Mouse (Mus musculus): ENCODE results near the gene Pafah1b2. TPM values are rescaled to one million over a fixed set of nuclear protein-coding genes. Genes with fewer than 3 reads are reported as not detected.
A peak's percentile ranks its signal among the peaks of the same experiment; 100 is the strongest.

The Pafah1b2 gene
- polyA plus RNA-seq, 1 experiment: 76.6 TPM

DNA sequence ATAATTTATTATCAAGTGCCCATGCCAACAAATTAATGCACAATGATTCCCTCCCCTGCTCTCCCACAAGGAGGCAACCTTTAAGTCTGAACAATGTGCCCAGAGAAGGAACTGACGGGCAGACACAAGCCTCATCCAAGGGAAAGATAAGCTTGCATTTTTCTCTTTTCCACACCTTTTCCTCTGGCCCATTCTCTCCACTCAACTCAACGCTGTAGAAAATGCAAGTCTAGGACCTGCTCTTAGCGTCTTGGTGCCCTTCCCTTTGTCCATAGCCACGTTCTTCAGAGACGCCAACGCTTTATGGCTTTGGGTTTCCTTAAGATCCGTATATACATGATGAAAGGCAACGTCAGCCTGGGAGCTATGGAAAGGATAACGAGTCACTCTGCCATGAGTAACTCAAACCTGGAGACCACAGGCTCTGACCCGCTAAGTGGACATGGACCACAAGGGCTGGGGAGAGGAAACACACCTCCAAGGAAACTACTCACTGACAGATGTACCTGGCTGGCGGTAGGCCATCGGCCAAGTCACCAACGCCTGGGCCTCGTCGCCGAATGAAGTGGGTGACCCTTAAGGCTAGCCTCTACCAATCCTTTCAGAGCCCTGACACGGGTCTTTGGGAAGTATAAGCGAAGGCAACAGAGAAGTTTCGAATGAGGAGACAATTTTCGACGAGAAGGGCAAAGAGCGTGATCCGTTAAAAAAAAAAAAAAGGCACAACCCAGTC lies 28.6 kb downstream of the Pafah1b2 start:
- no peak overlapping the region for H3K27ac ChIP-seq (ENCODE audit: insufficient read depth, low read length)
- TF ChIP-seq CTCF (IDR thresholded peaks at IDR 0.05; ENCODE audit: low read depth, low read length) (no peak), EP300 (IDR thresholded peaks at IDR 0.05; ENCODE audit: insufficient read depth, low read depth, low read length) (no peak), POLR2A (IDR thresholded peaks at IDR 0.05; ENCODE audit: insufficient read depth, low read length) (no peak)
- peak overlapping the region; percentile 85 for H3K9ac ChIP-seq (ENCODE audit: low read depth, poor library complexity, severe bottlenecking)
- H3K4me3 ChIP-seq (ENCODE audit: low read depth, low read length): peak overlapping the region; percentile 99
- no peaks in the 10 kb centered on the region for H3K9me3 ChIP-seq (replicated peaks; ENCODE audit: control insufficient read depth, insufficient read depth, low read length, poor library complexity, severe bottlenecking)
- no peaks in the 10 kb centered on the region for H3K4me1 ChIP-seq (ENCODE audit: control insufficient read depth, insufficient read depth, low read length)
- peaks cover 2% of the 10 kb centered on the region for H3K36me3 ChIP-seq (ENCODE audit: control insufficient read depth, insufficient read depth, low read length, poor library complexity, severe bottlenecking)
- no peaks in the 10 kb centered on the region for H3K27me3 ChIP-seq (ENCODE audit: control insufficient read depth, insufficient read depth, low read length, poor library complexity, severe bottlenecking)

DNA sequence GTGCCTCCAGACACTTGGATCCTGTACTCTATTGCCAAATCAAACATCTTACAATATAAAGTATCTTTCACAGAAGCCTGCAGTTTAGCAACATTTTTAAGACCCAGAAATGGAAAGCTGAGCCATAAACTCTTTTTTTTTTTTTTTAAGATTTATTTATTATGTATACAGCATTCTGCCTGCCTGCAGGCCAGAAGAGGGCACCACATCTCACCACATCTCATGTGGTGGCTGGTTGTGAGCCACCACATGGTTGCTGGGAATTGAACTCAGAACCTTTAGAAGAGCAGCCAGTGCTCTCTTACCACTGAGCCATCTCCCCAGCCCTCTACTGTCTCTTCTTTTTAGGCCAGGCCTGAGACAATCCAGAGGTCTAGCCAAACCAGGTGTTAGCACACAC lies 31.2 kb downstream of the Pafah1b2 start:
- Histone ChIP-seq H3K27me3 (ENCODE audit: control insufficient read depth, insufficient read depth, low read length, poor library complexity, severe bottlenecking) (no peaks in the 10 kb centered on the region), H3K4me1 (ENCODE audit: control insufficient read depth, insufficient read depth, low read length) (no peaks in the 10 kb centered on the region), H3K9me3 (replicated peaks; ENCODE audit: control insufficient read depth, insufficient read depth, low read length, poor library complexity, severe bottlenecking) (no peaks in the 10 kb centered on the region), H3K9ac (ENCODE audit: low read depth, poor library complexity, severe bottlenecking) (no peak overlapping the region), H3K27ac (ENCODE audit: insufficient read depth, low read length) (no peak overlapping the region), H3K4me3 (ENCODE audit: low read depth, low read length) (no peak overlapping the region), H3K36me3 (ENCODE audit: control insufficient read depth, insufficient read depth, low read length, poor library complexity, severe bottlenecking) (peaks cover 6% of the 10 kb centered on the region)
- TF ChIP-seq EP300 (IDR thresholded peaks at IDR 0.05; ENCODE audit: insufficient read depth, low read depth, low read length): no peak
- peak; percentile 17 for TF ChIP-seq CTCF (IDR thresholded peaks at IDR 0.05; ENCODE audit: low read depth, low read length)

DNA sequence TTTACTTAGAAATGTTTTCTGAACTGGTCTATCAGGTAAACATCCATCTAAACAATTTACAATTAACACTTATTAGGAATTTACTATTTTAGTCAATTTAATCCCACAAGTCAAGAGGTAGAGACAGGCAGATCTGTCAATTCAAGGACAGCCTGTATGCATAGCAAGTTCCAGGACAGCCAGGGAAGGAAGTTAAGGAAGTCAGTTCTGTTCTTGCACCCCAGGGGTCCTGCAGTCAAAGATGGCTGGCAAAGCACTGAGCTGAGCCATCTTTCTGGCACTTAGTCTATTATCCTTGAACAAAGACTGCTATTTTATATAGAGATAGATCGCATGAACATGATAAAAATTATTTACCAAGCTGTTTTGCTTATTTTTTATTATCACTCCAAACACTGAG lies 31.9 kb downstream of the Pafah1b2 start:
- Histone ChIP-seq H3K9ac (ENCODE audit: low read depth, poor library complexity, severe bottlenecking) (no peak overlapping the region), H3K4me3 (ENCODE audit: low read depth, low read length) (no peak overlapping the region), H3K9me3 (replicated peaks; ENCODE audit: control insufficient read depth, insufficient read depth, low read length, poor library complexity, severe bottlenecking) (no peaks in the 10 kb centered on the region), H3K36me3 (ENCODE audit: control insufficient read depth, insufficient read depth, low read length, poor library complexity, severe bottlenecking) (peaks cover 10% of the 10 kb centered on the region), H3K27me3 (ENCODE audit: control insufficient read depth, insufficient read depth, low read length, poor library complexity, severe bottlenecking) (no peaks in the 10 kb centered on the region), H3K4me1 (ENCODE audit: control insufficient read depth, insufficient read depth, low read length) (no peaks in the 10 kb centered on the region), H3K27ac (ENCODE audit: insufficient read depth, low read length) (no peak overlapping the region)
- TF ChIP-seq EP300 (IDR thresholded peaks at IDR 0.05; ENCODE audit: insufficient read depth, low read depth, low read length) (no peak), CTCF (IDR thresholded peaks at IDR 0.05; ENCODE audit: low read depth, low read length) (no peak), POLR2A (IDR thresholded peaks at IDR 0.05; ENCODE audit: insufficient read depth, low read length) (no peak)

DNA sequence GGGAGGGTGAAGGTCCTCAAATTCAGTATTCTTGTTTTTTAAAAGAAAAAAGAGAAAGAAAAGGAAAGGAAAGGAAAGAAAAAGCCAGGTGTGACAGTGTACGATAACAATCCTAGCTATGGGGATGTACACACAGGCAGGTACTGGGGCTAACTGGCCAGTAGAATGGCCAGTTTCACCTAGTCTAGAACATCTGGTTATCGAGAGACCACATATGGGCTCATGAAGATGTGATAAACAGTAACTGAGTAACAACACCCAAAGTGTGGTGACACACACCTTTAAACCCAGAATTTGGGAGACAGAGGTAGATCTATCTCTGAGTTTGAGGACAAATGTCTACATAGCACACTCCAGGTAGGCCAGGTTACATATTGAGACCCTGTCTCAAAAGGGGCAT lies 32.7 kb downstream of the Pafah1b2 start:
- TF ChIP-seq POLR2A (IDR thresholded peaks at IDR 0.05; ENCODE audit: insufficient read depth, low read length) (no peak), EP300 (IDR thresholded peaks at IDR 0.05; ENCODE audit: insufficient read depth, low read depth, low read length) (no peak), CTCF (IDR thresholded peaks at IDR 0.05; ENCODE audit: low read depth, low read length) (no peak)
- Histone ChIP-seq H3K4me1 (ENCODE audit: control insufficient read depth, insufficient read depth, low read length) (no peaks in the 10 kb centered on the region), H3K27ac (ENCODE audit: insufficient read depth, low read length) (no peak overlapping the region), H3K9ac (ENCODE audit: low read depth, poor library complexity, severe bottlenecking) (no peak overlapping the region), H3K4me3 (ENCODE audit: low read depth, low read length) (no peak overlapping the region), H3K9me3 (replicated peaks; ENCODE audit: control insufficient read depth, insufficient read depth, low read length, poor library complexity, severe bottlenecking) (no peaks in the 10 kb centered on the region), H3K36me3 (ENCODE audit: control insufficient read depth, insufficient read depth, low read length, poor library complexity, severe bottlenecking) (peaks cover 16% of the 10 kb centered on the region), H3K27me3 (ENCODE audit: control insufficient read depth, insufficient read depth, low read length, poor library complexity, severe bottlenecking) (no peaks in the 10 kb centered on the region)

DNA sequence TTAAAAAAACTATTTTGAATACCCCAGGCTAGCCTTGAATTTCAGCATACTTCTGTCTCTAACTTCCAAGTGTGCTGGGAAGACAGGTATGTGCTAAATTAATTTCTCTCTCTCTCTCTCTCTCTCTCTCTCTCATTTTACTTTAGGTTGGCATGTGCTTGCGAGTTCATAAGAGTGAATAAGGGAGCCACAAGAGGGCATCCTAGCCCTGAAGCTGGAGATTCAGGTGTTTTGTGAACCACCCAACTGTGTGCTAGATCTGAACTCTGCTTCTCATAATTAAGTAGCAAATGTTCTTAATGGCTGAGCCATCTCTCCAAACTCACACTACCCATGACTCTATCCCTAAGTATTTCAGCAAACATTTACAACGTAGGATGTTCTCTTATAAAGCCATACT lies 35.6 kb downstream of the Pafah1b2 start:
- Histone ChIP-seq H3K4me1 (ENCODE audit: control insufficient read depth, insufficient read depth, low read length) (no peaks in the 10 kb centered on the region), H3K9ac (ENCODE audit: low read depth, poor library complexity, severe bottlenecking) (no peak overlapping the region), H3K9me3 (replicated peaks; ENCODE audit: control insufficient read depth, insufficient read depth, low read length, poor library complexity, severe bottlenecking) (no peaks in the 10 kb centered on the region), H3K4me3 (ENCODE audit: low read depth, low read length) (no peak overlapping the region), H3K27ac (ENCODE audit: insufficient read depth, low read length) (no peak overlapping the region), H3K36me3 (ENCODE audit: control insufficient read depth, insufficient read depth, low read length, poor library complexity, severe bottlenecking) (peaks cover 40% of the 10 kb centered on the region), H3K27me3 (ENCODE audit: control insufficient read depth, insufficient read depth, low read length, poor library complexity, severe bottlenecking) (no peaks in the 10 kb centered on the region)
- TF ChIP-seq CTCF (IDR thresholded peaks at IDR 0.05; ENCODE audit: low read depth, low read length): no peak
- TF ChIP-seq POLR2A (IDR thresholded peaks at IDR 0.05; ENCODE audit: insufficient read depth, low read length): no peak
- TF ChIP-seq EP300 (IDR thresholded peaks at IDR 0.05; ENCODE audit: insufficient read depth, low read depth, low read length): no peak

DNA sequence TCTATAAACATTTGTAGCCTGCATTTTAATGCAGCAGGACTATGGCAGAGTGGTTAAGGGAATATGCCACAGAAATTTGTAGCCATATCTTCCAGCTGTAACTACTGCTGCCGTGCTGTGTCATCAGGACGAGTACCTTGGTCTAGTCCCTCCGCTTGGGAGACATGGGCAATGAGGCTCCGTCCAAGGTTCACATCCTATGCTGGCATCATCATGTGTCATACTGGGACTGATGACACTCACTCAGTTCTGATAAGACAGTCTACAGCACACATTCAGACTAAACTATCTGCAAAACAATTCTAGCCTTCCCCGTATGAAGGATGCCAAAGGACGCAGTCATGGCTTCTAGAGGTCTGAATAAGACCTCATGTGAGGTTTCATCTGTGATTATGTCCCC lies 48.9 kb downstream of the Pafah1b2 start:
- H3K36me3 ChIP-seq (ENCODE audit: control insufficient read depth, insufficient read depth, low read length, poor library complexity, severe bottlenecking): peaks cover 41% of the 10 kb centered on the region
- TF ChIP-seq CTCF (IDR thresholded peaks at IDR 0.05; ENCODE audit: low read depth, low read length): no peak
- TF ChIP-seq POLR2A (IDR thresholded peaks at IDR 0.05; ENCODE audit: insufficient read depth, low read length): no peak
- no peak for TF ChIP-seq EP300 (IDR thresholded peaks at IDR 0.05; ENCODE audit: insufficient read depth, low read depth, low read length)
- H3K9me3 ChIP-seq (replicated peaks; ENCODE audit: control insufficient read depth, insufficient read depth, low read length, poor library complexity, severe bottlenecking): no peaks in the 10 kb centered on the region
- no peak overlapping the region for H3K27ac ChIP-seq (ENCODE audit: insufficient read depth, low read length)
- no peak overlapping the region for H3K9ac ChIP-seq (ENCODE audit: low read depth, poor library complexity, severe bottlenecking)
- no peaks in the 10 kb centered on the region for H3K27me3 ChIP-seq (ENCODE audit: control insufficient read depth, insufficient read depth, low read length, poor library complexity, severe bottlenecking)
- no peaks in the 10 kb centered on the region for H3K4me1 ChIP-seq (ENCODE audit: control insufficient read depth, insufficient read depth, low read length)
- H3K4me3 ChIP-seq (ENCODE audit: low read depth, low read length): no peak overlapping the region
